Mouse (Mus musculus) heart, postnatal 0 days (tissue): ENCODE results near the gene 1700012A03Rik.

Experiments used
- CTCF ChIP-seq: IDR thresholded peaks from 2 replicates; pipeline ENCODE4 v1.5.1; 2016; ENCODE audit warnings: antibody characterized with exemption, control low read depth, low read depth
- EP300 ChIP-seq: IDR thresholded peaks from 2 replicates; pipeline ENCODE4 v1.6.1; 2016; ENCODE audit warnings: antibody characterized with exemption, low read depth

GRCm38 (mm10) chr6:32061266-32061665 is 11.2 kb downstream of the 1700012A03Rik start:
- TF ChIP-seq CTCF (no peak), EP300 (no peak)
